Mouse (Mus musculus): ENCODE results near the gene Npff.

GRCm38 (mm10) chr15:102532106-102532900 is 7.6 kb upstream of the Npff start:
- TF ChIP-seq CTCF (conservative IDR thresholded peaks at IDR 0.05; ENCODE audit: low read length) (no peak), NANOG (IDR thresholded peaks at IDR 0.05; ENCODE audit: borderline replicate concordance, low read length) (no peak), POU5F1 (IDR thresholded peaks at IDR 0.05; ENCODE audit: borderline replicate concordance, low read length) (no peak)
